Mouse (Mus musculus) CH12.LX (cell line): Measurements from ENCODE around the gene Neu2. TPM values are rescaled to one million over a fixed set of nuclear protein-coding genes. Genes with fewer than 3 reads are reported as not detected.

Experiments
- DNase-seq: peaks from one replicate; pipeline ENCODE4 v3.0.0-alpha.2; 2013; ENCODE audit errors: extremely low read depth
- H3K27ac ChIP-seq: 2 replicates; pipeline ENCODE4 v1.5.1; 2012; ENCODE audit warnings: low read depth, mild to moderate bottlenecking, control low read depth, moderate library complexity; ENCODE audit not compliant: insufficient read depth
- H3K27me3 ChIP-seq: replicated peaks from 2 replicates; pipeline ENCODE3; 2012; ENCODE audit warnings: inconsistent platforms
- H3K36me3 ChIP-seq, 2 experiments: replicated peaks in 1 of 2; 2 replicates each; pipeline versions ENCODE3 to v1.6.1; 2012; ENCODE audit warnings: inconsistent platforms in 1 of 2, low read length in 1 of 2, mild to moderate bottlenecking in 1 of 2, mixed read lengths in 1 of 2, moderate library complexity in 1 of 2; ENCODE audit not compliant: control insufficient read depth in 1 of 2, insufficient read depth in 1 of 2
- H3K4me1 ChIP-seq, 2 experiments: 2 replicates each; pipeline ENCODE4 v1.6.1; 2012; ENCODE audit warnings: inconsistent platforms in 1 of 2, moderate library complexity in 1 of 2; ENCODE audit not compliant: insufficient read depth in 2 of 2, control insufficient read depth in 1 of 2
- H3K4me2 ChIP-seq: 2 replicates; pipeline ENCODE4 v1.6.1; 2012; ENCODE audit warnings: low read depth, mild to moderate bottlenecking, control low read depth; ENCODE audit not compliant: poor library complexity, insufficient read depth, severe bottlenecking
- H3K4me3 ChIP-seq, 3 experiments: fragments of 150-350 bp in 1 of 3; sonication (generic) in 1 of 3; replicated peaks in 1 of 3; 2 replicates each; pipeline versions ENCODE3 to v1.5.1; 2011 to 2012; ENCODE audit warnings: low read depth in 2 of 3, low read length in 2 of 3, mild to moderate bottlenecking in 2 of 3, moderate library complexity in 2 of 3, control low read depth in 1 of 3, improper control_type of control experiment in 1 of 3, inconsistent platforms in 1 of 3, mixed read lengths in 1 of 3; ENCODE audit not compliant: poor library complexity in 1 of 3
- H3K79me2 ChIP-seq: replicated peaks from 2 replicates; pipeline ENCODE4 v1.6.1; 2012; ENCODE audit warnings: mild to moderate bottlenecking, moderate library complexity; ENCODE audit not compliant: control insufficient read depth, poor library complexity, insufficient read depth, severe bottlenecking; ENCODE audit errors: extremely low read depth
- H3K9ac ChIP-seq: 2 replicates; pipeline ENCODE4 v1.6.1; 2012; ENCODE audit warnings: low read depth, mild to moderate bottlenecking, control low read depth, moderate library complexity; ENCODE audit not compliant: insufficient read depth
- H3K9me3 ChIP-seq: replicated peaks from 2 replicates; pipeline ENCODE3; 2012; ENCODE audit warnings: low read length, inconsistent platforms, mixed read lengths
- CHD2 ChIP-seq: IDR thresholded peaks from 2 replicates; pipeline ENCODE4 v1.6.1; 2011; ENCODE audit warnings: low read length, improper control_type of control experiment
- IRF4 ChIP-seq: IDR thresholded peaks from 2 replicates; pipeline ENCODE4 v1.6.1; 2014; ENCODE audit warnings: low read depth, mild to moderate bottlenecking, inconsistent platforms, low read length, improper control_type of control experiment
- KAT2A ChIP-seq: IDR thresholded peaks from 2 replicates; pipeline ENCODE4 v1.6.1; 2012; ENCODE audit warnings: low read length, improper control_type of control experiment, inconsistent platforms; ENCODE audit not compliant: insufficient replicate concordance
- MAX ChIP-seq: IDR thresholded peaks from 2 replicates; pipeline ENCODE4 v1.6.1; 2011; ENCODE audit warnings: low read length, improper control_type of control experiment
- NELFE ChIP-seq: IDR thresholded peaks from 2 replicates; pipeline ENCODE4 v1.6.1; 2011; ENCODE audit warnings: low read depth, low read length, improper control_type of control experiment
- POLR2A ChIP-seq: IDR thresholded peaks from 2 replicates; pipeline ENCODE4 v1.6.1; 2011; ENCODE audit warnings: low read depth, mild to moderate bottlenecking, improper control_type of control experiment, low read length
- RAD21 ChIP-seq: IDR thresholded peaks from 2 replicates; pipeline ENCODE4 v1.6.1; 2011; ENCODE audit warnings: low read depth, mild to moderate bottlenecking, low read length, improper control_type of control experiment, moderate library complexity
- RCOR1 ChIP-seq: conservative IDR thresholded peaks from 2 replicates; pipeline ENCODE4 v1.6.1; 2012; ENCODE audit warnings: low read depth, mild to moderate bottlenecking, inconsistent platforms, low read length, improper control_type of control experiment
- SIN3A ChIP-seq: IDR thresholded peaks from 2 replicates; pipeline ENCODE4 v1.6.1; 2012; ENCODE audit warnings: low read length, improper control_type of control experiment, inconsistent platforms
- SMC3 ChIP-seq: IDR thresholded peaks from 2 replicates; pipeline ENCODE4 v1.6.1; 2011; ENCODE audit warnings: low read depth, low read length, improper control_type of control experiment
- USF1 ChIP-seq: IDR thresholded peaks from 2 replicates; pipeline ENCODE4 v1.6.1; 2014; ENCODE audit warnings: low read depth, mild to moderate bottlenecking, inconsistent platforms, low read length, improper control_type of control experiment
- ZMIZ1 ChIP-seq: IDR thresholded peaks from 2 replicates; pipeline ENCODE4 v1.6.1; 2012; ENCODE audit warnings: low read depth, mild to moderate bottlenecking, inconsistent platforms, low read length, improper control_type of control experiment
- ZNF384 ChIP-seq: IDR thresholded peaks from 2 replicates; pipeline ENCODE4 v1.6.1; 2012; ENCODE audit warnings: low read depth, low read length, improper control_type of control experiment, inconsistent platforms
- dilution Hi-C: fragments of 300-500 bp; cut with MboI; formaldehyde crosslinking; loops from 2 replicates; pipeline ENCODE4 v1.14.3; 2020; ENCODE audit warnings: low sequenced_read_pairs; ENCODE audit not compliant: extremely low pct_unique_long_range_greater_than_20kb, extremely low pct_ligation_motif_present
- in situ Hi-C: fragments of 300-500 bp; cut with MboI; formaldehyde crosslinking; loops from 3 replicates; pipeline ENCODE4 v1.14.3; 2019; ENCODE audit warnings: low sequenced_read_pairs, low pct_ligation_motif_present, low pct_unique_long_range_greater_than_20kb, mixed read lengths
- polyA plus RNA-seq: library from polyadenylated mRNA; unstranded; fragments of >175 nt; gene quantifications from 2 replicates; pipeline ENCODE4 v1.2.1, GENCODE M21; 2012; ENCODE audit warnings: low read depth; ENCODE audit not compliant: insufficient read length
- total RNA-seq, 2 experiments: library from RNA; depleted of rRNA; stranded (reverse); fragments of 300-350 nt in 1 of 2; fragments of >200 nt in 1 of 2; gene quantifications; 2 replicates each; pipeline ENCODE4 v1.2.3; 2012 to 2014

Gene Neu2
- total and polyA plus RNA-seq, 3 experiments, result not detected

DNA sequence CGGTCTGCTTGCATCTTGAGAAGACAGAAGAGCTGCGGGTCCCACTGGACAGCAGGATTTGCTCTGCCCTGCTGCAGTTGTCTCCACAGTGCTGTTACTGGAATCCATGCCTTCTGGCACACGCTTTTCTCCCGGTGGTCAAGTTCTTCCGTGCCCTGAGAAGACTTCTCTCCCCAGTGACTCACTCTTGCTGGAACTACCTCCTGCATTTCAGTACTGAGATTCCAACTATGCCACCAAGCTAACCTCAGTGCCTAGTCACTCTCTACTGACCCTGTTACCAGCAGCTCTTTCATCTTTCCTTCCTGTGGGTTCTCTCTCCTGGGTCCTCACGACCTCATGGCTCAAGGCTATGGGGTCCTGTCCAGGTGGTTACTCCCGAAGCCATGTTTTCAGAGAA lies 133.3 kb downstream of the Neu2 start:
- peaks cover 29 to 90% of the 10 kb centered on the region in 2 experiments for H3K4me1 ChIP-seq
- no peak overlapping the region for H3K4me2 ChIP-seq
- peaks cover 44 to 82% of the 10 kb centered on the region in 2 experiments for H3K36me3 ChIP-seq
- peaks cover 55% of the 10 kb centered on the region for H3K79me2 ChIP-seq
- no peak overlapping the region for H3K4me3 ChIP-seq
- no peak for DNase-seq
- H3K9ac ChIP-seq, result no peak overlapping the region
- H3K9me3 ChIP-seq, result no peaks in the 10 kb centered on the region
- no peak overlapping the region for H3K27ac ChIP-seq
- no peaks in the 10 kb centered on the region for H3K27me3 ChIP-seq
- TF ChIP-seq KAT2A (no peak), SIN3A (no peak), RAD21 (no peak), IRF4 (no peak), NELFE (no peak), POLR2A (no peak), USF1 (no peak), ZMIZ1 (no peak), CHD2 (no peak)
- dilution Hi-C loops (no loop called here), in situ Hi-C loops (no loop called here)

DNA sequence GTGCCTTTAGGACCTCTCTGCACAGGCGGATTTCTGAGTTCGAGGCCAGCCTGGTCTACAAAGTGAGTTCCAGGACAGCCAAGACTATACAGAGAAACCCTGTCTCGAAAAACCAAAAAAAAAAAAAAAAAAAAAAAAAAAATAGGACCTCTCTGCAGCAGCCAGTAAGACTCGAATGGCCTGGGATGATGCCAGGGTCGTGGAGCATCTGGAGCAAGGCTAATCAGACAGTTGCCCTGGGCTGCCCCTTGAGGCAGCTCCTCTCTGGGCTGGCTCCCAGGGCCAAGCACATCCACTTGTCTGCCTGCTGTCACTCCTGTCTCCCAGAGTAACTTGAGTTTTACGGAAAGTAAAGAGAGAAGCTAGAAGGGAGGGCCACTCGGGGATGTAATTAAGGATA lies 135.4 kb downstream of the Neu2 start:
- Histone ChIP-seq H3K9me3 (no peaks in the 10 kb centered on the region), H3K4me2 (no peak overlapping the region), H3K9ac (no peak overlapping the region), H3K27me3 (no peaks in the 10 kb centered on the region), H3K79me2 (peaks cover 56% of the 10 kb centered on the region), H3K4me3 (no peak overlapping the region), H3K4me1 (peaks cover 30 to 92% of the 10 kb centered on the region in 2 experiments)
- DNase-seq, result no peak
- in situ Hi-C loops, result no loop called here
- TF ChIP-seq RCOR1 (no peak), ZNF384 (peak; percentile 40; the same call in 1 of the 2 replicates)
- TF ChIP-seq, all 38 proteins: peak for 1
- peaks cover 38 to 82% of the 10 kb centered on the region in 2 experiments for H3K36me3 ChIP-seq
- dilution Hi-C loops, result no loop called here
- H3K27ac ChIP-seq, result no peak overlapping the region

DNA sequence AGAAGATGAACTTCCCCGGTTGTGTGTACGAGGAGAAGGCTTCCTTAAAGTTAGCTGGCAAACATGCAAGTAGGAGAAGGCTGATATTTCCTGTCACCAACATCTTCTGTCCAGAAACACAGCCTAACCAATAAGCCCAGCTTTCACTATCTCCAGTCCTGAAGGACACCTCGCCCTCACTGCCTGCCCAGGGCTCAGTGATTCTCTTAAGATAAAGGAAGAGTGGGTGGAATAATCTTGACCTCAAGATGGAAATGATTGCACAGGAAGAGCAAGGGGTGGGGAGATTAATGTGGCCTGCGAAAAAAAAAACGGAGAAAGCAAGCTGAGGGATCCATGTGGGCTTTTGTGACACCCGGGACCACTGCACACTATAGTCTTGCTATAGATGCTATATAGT lies 136.1 kb downstream of the Neu2 start:
- Histone ChIP-seq H3K79me2 (peaks cover 54% of the 10 kb centered on the region), H3K27ac (peak overlapping the region; percentile 16; the same call in 1 of the 2 replicates), H3K9me3 (no peaks in the 10 kb centered on the region), H3K4me1 (peaks cover 30 to 91% of the 10 kb centered on the region in 2 experiments), H3K36me3 (peaks cover 38 to 75% of the 10 kb centered on the region in 2 experiments), H3K4me3 (no peak overlapping the region), H3K9ac (no peak overlapping the region), H3K27me3 (no peaks in the 10 kb centered on the region), H3K4me2 (no peak overlapping the region)
- DNase-seq, result no peak
- in situ Hi-C loops (no loop called here), dilution Hi-C loops (no loop called here)
- TF ChIP-seq SMC3, result no peak
- TF ChIP-seq MAX, result 0 out of 2 replicates have a peak, but pooled peaks have one; percentile 25

Other genes starting within 250 kb of the Neu2 start
- 0.25 and 1.2 TPM in 2 replicates for gene Efhd1, start 245.5 kb upstream of the Neu2 start, total RNA-seq (2012; rRNA removed)
- 0.12 and 0.22 TPM in 2 replicates for gene Efhd1, start 245.5 kb upstream of the Neu2 start, total RNA-seq (2014; rRNA removed)
- 0.13 TPM in 1 of 2 replicates, not detected in the other for gene Efhd1, start 245.5 kb upstream of the Neu2 start, polyA plus RNA-seq
- gene Gigyf2, start 182.9 kb upstream of the Neu2 start, total RNA-seq (2012; rRNA removed), result 74.7 and 93.5 TPM in 2 replicates
- 84.5 and 87.3 TPM in 2 replicates for gene Gigyf2, start 182.9 kb upstream of the Neu2 start, total RNA-seq (2014; rRNA removed)
- 156 and 173 TPM in 2 replicates for gene Gigyf2, start 182.9 kb upstream of the Neu2 start, polyA plus RNA-seq
- gene Kcnj13, start 115.2 kb upstream of the Neu2 start, total RNA-seq (2012; rRNA removed), result 0.17 and 0.30 TPM in 2 replicates
- not detected in 2 replicates for gene Kcnj13, start 115.2 kb upstream of the Neu2 start, total RNA-seq (2014; rRNA removed)
- not detected in 2 replicates for gene Kcnj13, start 115.2 kb upstream of the Neu2 start, polyA plus RNA-seq
- not detected in 2 replicates for gene Snorc, start 39.6 kb upstream of the Neu2 start, total RNA-seq (2012; rRNA removed)
- not detected in 2 replicates for gene Snorc, start 39.6 kb upstream of the Neu2 start, total RNA-seq (2014; rRNA removed)
- not detected in 2 replicates for gene Snorc, start 39.6 kb upstream of the Neu2 start, polyA plus RNA-seq
- 0.04 TPM in 1 of 2 replicates, not detected in the other for gene Ngef, start 64.0 kb downstream of the Neu2 start, total RNA-seq (2012; rRNA removed)
- gene Ngef, start 64.0 kb downstream of the Neu2 start, total RNA-seq (2014; rRNA removed), result not detected in 2 replicates
- gene Ngef, start 64.0 kb downstream of the Neu2 start, polyA plus RNA-seq, result not detected in 2 replicates
- 80.9 and 97.1 TPM in 2 replicates for gene Inpp5d, start 110.4 kb downstream of the Neu2 start, total RNA-seq (2012; rRNA removed)
- 106 and 112 TPM in 2 replicates for gene Inpp5d, start 110.4 kb downstream of the Neu2 start, total RNA-seq (2014; rRNA removed)
- gene Inpp5d, start 110.4 kb downstream of the Neu2 start, polyA plus RNA-seq, result 109 TPM in 2 replicates
- gene Atg16l1, start 246.0 kb downstream of the Neu2 start, total RNA-seq (2012; rRNA removed), result 19.9 and 22.9 TPM in 2 replicates
- gene Atg16l1, start 246.0 kb downstream of the Neu2 start, total RNA-seq (2014; rRNA removed), result 19.9 and 23.6 TPM in 2 replicates
- gene Atg16l1, start 246.0 kb downstream of the Neu2 start, polyA plus RNA-seq, result 20.6 and 21.6 TPM in 2 replicates